Mouse (Mus musculus) small intestine, adult 2 months (tissue): Measurements from ENCODE around the gene Kazn. TPM values are rescaled to one million over a fixed set of nuclear protein-coding genes. Genes with fewer than 3 reads are reported as not detected.

ENCODE experiments used
- H3K27ac ChIP-seq: fragments of 200-500 bp; 2 replicates; pipeline ENCODE4 v1.5.1; 2012; ENCODE audit warnings: low read depth, low read length, control low read depth, inconsistent platforms; ENCODE audit not compliant: insufficient read depth
- H3K27me3 ChIP-seq: fragments of 200-500 bp; 2 replicates; pipeline ENCODE4 v1.6.1; 2012; ENCODE audit warnings: mild to moderate bottlenecking, moderate library complexity, low read length, inconsistent platforms; ENCODE audit not compliant: control insufficient read depth, insufficient read depth
- H3K36me3 ChIP-seq: fragments of 200-500 bp; 2 replicates; pipeline ENCODE4 v1.6.1; 2012; ENCODE audit warnings: mild to moderate bottlenecking, low read length, control low read depth, inconsistent platforms; ENCODE audit not compliant: control insufficient read depth, insufficient read depth
- H3K4me1 ChIP-seq: fragments of 200-500 bp; 2 replicates; pipeline ENCODE4 v1.6.1; 2012; ENCODE audit warnings: low read length, inconsistent platforms, mixed read lengths; ENCODE audit not compliant: control insufficient read depth, insufficient read depth, insufficient read length
- H3K4me3 ChIP-seq: fragments of 200-500 bp; 2 replicates; pipeline ENCODE4 v1.5.1; 2012; ENCODE audit warnings: low read depth, mild to moderate bottlenecking, control low read depth, inconsistent platforms, low read length, moderate library complexity
- CTCF ChIP-seq: fragments of 200-500 bp; IDR thresholded peaks from 2 replicates; pipeline ENCODE4 v1.5.1; 2012; ENCODE audit warnings: low read depth, mild to moderate bottlenecking, control low read depth, inconsistent platforms, low read length, moderate library complexity, mixed read lengths; ENCODE audit not compliant: insufficient replicate concordance, insufficient read length; ENCODE audit errors: extremely low read depth
- POLR2A ChIP-seq: fragments of 200-500 bp; IDR thresholded peaks from 2 replicates; pipeline ENCODE4 v1.6.1; 2012; ENCODE audit warnings: low read depth, mild to moderate bottlenecking, control low read depth, inconsistent platforms, low read length, moderate library complexity
- WGBS: fragments of 180-500 bp; shearing (Covaris S2); methylation state at CpG from one replicate; pipeline ENCODE4 v1.1.7; 2018; 5-methylcytosine and 5-hydroxymethylcytosine counted together
- polyA plus RNA-seq: library from polyadenylated mRNA; depleted of rRNA; stranded (reverse); fragments of >200 nt; gene quantifications from 2 replicates; pipeline ENCODE4 v1.2.3, GENCODE M21; 2012; rRNA removed

Kazn gene
- polyA plus RNA-seq, 1 experiment, result 15.3 TPM

DNA sequence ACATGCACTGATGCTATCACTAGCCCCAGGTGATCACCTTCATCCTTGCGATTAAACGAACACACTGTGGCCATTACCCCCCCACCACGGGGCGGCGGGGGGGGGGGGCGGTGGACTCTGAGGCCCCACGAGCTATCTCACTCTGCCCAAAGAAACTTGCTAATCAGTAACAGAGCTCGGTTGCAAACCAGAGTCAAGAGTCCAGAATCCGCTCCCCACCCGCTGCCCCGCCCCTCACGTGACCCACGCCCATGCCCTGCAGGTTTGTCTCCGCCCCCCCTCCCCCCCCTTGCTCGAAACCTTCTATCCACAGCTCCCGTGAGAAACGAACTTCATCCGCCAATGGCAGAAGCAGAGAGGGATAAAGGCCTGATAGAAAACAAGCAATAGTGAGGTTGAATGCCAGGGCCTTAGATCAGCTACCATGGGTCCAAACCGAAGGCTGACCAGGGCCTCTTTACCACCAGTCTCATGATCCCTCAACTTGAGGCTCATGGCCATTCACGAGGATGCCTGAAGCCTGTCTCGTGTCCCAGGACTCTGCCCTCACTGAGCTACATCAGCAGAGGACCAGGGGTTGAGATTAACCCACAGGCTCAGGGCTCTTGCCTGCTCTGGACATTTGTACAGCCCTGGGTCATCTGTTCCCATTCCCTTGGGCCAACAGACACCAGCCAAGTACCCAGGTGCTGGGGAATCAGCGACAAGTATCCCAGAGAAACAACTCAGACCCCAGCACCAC lies 186.6 kb downstream of the Kazn start:
- no peak for TF ChIP-seq CTCF
- TF ChIP-seq POLR2A, result no peak
- H3K27me3 ChIP-seq, result no peaks in the 10 kb centered on the region
- peak overlapping the region; percentile 95 for H3K27ac ChIP-seq
- 25% methylated on average over 22 of the region's 22 CpGs for WGBS
- peak overlapping the region; percentile 23; the same call in 1 of the 2 replicates for H3K4me3 ChIP-seq
- H3K4me1 ChIP-seq, result peaks cover 54% of the 10 kb centered on the region
- H3K36me3 ChIP-seq, result no peaks in the 10 kb centered on the region

Other genes starting within 250 kb of the Kazn start
- 0.03 and 0.05 TPM in 2 replicates for gene Fhad1, start 224.3 kb downstream of the Kazn start, polyA plus RNA-seq
- 21.0 and 30.5 TPM in 2 replicates for gene Tmem51, start 155.1 kb downstream of the Kazn start, polyA plus RNA-seq